Mouse (Mus musculus) mouse embryonic stem cell (cell line): Measurements from ENCODE around the gene Aldh3b1.

Experiments
- in situ Hi-C, 2 experiments: fragments of 300-500 bp; cut with MboI; formaldehyde crosslinking; loops; 1 replicate in 1 of 2; 3 replicates in 1 of 2; pipeline ENCODE4 v1.14.3; 2019 to 2020; ENCODE audit warnings: low sequenced_read_pairs in 2 of 2, low pct_unique_long_range_greater_than_20kb in 1 of 2, mixed read lengths in 1 of 2; ENCODE audit not compliant: unreplicated experiment in 1 of 2

Aldh3b1 gene

DNA sequence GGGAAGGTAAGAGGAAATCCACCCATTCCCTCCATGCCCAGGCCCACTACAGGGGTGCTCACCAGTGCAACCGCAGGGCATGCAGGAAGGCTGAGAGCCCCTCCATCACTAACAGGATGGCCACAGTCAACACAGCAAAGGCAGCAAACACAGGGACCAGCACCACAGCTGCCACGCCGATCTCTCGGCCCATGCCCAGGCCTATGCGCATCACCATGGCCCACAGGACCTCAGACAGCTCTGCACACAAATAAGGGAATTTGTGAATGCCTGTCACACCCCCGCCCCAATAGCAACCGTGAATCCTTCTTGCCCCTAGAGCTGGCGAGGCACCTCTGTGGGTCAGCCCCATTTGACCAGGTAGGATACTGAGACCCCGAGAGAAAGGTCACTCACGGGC lies 33.4 kb downstream of the Aldh3b1 start:
- in situ Hi-C loops = no loop called here

DNA sequence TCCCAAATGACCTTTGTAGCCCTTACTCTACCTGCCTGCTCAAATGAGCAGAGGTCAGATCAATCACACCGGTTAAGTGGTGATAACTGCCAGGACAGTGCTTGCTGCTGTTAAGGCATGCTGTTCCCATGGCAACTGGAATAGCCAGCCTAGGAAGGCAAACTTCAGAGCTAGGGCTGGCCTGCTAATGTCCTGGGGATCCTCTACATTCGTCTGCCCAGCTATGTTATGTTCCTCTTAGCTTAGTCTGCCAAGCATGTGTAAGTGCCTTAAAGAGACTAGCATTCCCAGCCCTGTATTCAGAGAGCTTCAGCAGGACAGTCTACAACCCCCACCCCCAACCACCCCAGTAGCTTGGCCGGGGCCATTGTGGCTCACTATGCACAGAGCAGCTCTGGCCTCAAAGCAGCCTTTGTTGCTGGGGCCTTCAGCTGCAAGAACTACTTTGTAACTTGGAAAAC lies 34.4 kb downstream of the Aldh3b1 start:
- in situ Hi-C loops = no loop called here

- in situ Hi-C loops = no loop called here
These were observed 35.3 kb downstream of the Aldh3b1 start for GRCm38 (mm10) chr19:3894294-3894693.

DNA sequence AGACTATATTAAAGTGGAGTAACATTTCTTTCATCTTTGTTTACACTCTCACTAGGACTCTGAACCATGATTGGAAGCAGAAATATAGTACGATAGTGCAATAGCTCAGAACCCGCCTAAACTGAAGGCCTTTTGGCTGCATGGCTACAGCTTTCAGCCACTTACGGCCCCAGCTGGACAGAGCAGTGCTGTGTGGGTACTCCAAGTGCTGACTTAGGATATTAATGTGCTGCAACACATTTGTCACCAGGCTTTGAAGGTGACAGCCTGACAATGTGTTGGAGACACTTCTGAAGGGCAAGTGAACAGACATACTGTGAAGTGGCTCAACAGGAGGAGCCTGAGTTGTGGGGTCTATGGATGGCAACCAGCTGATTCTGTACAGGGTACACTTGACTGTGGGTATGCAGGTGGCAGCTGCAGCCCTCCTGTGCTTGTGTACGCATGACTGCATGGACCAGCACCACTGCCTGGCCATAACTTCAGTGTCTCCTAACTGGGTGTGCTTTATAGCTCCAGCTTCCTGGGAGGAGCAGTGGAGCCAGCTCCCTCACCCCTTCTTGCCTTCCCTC lies 36.0 kb downstream of the Aldh3b1 start:
- in situ Hi-C loops = no loop called here

DNA sequence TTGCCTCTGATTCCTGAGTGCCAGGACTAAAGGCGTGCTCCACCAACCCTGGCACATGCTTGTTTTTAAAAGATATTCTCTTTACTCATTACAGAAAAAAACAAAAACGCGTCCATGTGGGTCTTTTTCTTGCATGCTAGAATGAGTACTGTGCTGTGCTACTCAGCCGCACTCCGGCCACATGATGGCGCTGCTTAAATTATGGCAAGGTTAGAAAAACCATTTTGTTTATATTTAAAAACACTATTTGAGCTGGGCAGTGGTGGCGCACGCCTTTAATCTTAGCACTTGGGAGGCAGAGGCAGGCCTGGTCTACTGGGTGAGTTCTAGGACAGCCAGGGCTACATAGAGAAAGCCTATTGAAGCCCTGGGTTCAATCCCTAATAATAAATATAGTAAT lies 39.4 kb downstream of the Aldh3b1 start:
- in situ Hi-C loops = no loop called here

- in situ Hi-C loops = no loop called here
These were observed 40.5 kb downstream of the Aldh3b1 start for GRCm38 (mm10) chr19:3889096-3889495.

DNA sequence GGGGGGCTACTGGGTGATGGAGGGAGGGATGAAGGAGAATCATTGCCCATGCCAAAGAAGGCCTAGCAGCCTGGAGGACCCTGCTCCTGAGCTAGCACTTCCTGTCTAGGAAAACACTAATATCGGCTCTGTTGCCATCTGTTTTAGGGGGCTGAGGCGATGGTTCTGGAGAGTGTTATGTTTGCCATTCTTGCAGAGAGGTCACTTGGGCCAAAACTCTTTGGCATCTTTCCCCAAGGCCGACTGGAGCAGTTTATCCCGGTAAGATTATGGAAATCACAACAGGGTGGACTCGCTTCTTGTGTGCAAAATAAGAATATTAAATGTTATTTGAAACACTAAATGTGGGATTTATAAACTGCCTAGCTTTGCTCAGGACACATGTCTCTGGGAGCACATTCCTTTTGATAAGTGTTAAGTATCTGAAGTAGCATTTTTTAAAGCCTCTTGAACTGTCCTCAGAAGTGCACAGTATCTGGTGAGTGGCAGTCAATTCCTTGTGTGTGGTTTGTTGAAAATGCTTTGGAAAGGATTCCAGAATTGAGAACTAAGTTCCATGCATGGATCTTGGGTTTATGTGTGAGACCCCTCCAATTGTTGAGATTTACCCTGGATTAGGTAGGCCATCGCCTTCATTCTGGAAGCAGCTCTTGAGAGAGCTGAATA lies 45.1 kb downstream of the Aldh3b1 start:
- in situ Hi-C loops = no loop called here

DNA sequence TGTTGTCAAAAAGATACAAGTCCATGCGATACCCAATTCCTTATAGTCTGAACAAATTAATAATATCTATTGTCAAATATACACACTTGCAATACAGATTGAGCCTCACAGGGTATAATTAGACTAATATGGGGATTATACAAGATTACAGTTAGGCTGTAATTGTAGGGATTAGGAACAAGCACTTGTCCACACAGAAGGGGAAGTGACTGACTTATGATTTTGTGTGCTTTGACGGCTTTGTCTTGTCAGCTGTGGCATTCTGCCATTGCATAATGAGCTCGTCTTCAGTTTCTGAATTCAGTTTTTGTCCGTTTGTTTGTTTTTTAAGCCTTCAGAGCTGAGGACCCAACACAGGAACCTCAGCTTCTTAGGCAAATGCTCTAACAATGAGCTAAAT lies 47.4 kb downstream of the Aldh3b1 start:
- in situ Hi-C loops = no loop called here

DNA sequence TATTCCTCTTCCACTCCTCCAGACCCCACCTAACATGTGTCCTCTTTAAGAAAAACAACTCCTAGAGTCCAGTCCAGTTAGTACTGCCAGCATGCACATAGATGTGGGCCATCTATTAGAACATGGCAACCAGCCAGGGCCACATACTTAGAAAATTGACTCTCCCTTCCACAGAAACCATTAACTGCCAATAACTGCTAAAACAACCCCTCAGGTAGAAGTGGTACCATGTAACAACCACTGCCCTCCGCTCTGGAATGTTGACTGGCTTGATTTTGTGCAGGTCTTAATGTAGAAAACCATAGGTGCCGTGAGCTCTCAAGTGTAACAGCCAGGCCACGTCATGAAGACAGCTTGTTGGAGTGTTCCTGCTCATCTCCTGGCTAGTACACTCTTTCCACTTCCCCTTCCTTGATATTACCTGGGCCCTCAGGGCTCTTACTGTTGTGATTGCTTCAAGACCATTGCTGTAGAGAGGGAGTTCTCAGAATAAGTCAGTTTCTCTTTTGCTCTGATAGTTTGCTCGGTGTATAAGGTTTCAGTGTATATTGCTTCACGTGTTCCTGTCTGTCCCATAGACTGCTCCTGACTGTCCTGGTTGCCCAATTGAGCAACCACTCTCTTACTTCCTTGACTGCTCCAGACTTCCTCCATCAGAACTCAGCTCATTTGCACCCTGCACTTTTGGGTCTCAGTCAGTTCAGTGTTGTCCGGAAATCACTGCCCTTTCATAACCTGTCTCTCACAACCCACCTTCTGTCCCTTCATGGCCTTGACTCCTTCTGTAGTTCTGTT lies 49.4 kb downstream of the Aldh3b1 start:
- in situ Hi-C loops = no loop called here

GRCm38 (mm10) chr19:3875045-3875444 lies 54.6 kb downstream of the Aldh3b1 start:
- in situ Hi-C loops = no loop called here

DNA sequence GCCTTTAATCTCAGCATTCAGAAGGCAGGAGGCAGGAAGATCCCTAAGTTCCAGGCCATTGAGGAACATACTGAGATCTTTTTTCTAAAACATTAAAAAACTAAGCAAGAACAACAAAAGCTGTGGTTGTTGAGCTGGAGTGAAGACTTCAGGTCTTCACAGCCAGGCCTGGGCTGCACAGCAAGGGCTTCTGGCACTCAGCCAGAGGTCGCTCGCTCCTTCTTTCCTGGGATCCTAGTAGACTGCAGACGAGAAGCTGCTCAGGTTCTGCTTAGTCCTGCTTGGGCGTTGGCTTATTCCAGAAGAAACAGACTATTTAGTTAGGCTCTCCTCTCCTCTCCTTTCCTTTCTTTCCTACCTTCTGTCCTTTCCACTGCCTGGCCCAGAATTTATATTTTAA lies 57.2 kb downstream of the Aldh3b1 start:
- in situ Hi-C loops = no loop called here

- in situ Hi-C loops = no loop called here
These were observed 58.1 kb downstream of the Aldh3b1 start for GRCm38 (mm10) chr19:3871468-3871867.

DNA sequence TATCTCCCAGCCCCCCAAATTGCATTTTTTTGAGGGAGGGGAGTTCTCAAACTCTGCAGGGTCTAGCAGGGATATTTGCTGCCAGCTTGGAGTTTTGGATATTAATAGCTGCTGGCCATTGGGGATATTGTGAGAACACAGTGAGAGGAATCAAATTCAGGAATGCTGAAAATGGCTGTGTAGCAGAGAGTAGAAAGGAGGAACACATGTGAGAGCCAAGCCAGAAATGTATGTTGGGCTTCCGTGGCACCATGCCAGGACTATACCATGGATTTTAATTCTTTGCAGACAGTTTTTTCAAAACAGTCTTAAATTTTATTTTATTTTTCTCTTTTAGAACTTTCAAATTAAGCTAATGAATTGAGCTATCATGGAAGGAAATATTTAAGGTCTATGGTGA lies 61.3 kb downstream of the Aldh3b1 start:
- in situ Hi-C loops = no loop called here

DNA sequence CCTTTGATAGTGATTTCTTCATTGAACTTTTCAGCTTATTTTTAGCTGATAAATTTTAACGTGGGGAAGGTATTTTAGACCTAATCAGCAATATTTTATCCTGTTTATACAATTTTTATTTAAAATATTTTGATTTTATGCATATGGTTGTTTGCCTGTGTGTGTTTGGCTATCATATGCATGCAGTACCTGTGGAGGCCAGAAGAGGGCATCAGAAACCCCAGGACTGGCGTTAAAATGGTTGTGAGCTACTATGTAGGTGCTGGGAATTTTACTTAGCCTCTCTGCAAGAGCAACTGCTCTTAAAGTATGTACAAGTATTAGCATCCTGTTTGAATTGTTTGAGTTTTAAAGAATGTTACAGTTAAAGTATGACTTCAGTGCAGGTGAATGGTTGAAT lies 64.6 kb downstream of the Aldh3b1 start:
- in situ Hi-C loops = no loop called here
